Comparison of ENCODE assay signal across 22 mouse cellular contexts in the genomic region with DNA sequence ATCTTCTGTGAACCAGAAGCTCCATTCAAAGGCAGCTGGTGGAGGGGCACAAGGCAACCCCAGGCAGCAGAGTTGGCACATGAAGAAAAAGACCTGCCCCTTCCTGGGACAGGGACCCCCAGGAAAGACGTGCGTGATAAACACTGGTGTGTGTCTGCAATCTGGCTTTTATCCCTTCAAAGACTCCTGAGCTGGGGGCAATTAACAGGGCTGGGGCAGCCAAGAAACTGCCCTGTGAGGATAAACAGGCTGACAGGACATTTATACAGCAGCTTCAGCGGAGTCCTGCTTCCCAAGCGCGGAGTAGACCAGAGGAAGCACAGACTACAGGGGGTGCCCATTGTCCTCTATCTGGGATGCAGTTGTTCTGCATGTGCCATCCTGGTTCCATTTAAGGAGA.
DNase-seq lines count a peak whose midpoint lies in the region; ATAC-seq and TF ChIP-seq lines count a peak whose summit lies in the region.
"Had no signal": no experiment of that assay in that cellular context is flagged by ENCODE, and none has a peak within 500 bp of the region (broad histone marks: within the 10 kb centered on the region; RNA-seq: fewer than 3 reads in every experiment).

No protein-coding gene starts in this region.

- intact Hi-C loops in heart, postnatal 25 days (cut with DNase I): no loop called here

- peaks cover 52% of the 10 kb centered on the region for H3K4me1 ChIP-seq in heart, embryonic 10.5 days
- H3K4me1 ChIP-seq in lung, postnatal 0 days (ENCODE audit: insufficient read depth, low read depth, low read length): peaks cover 12% of the 10 kb centered on the region; the same call in 1 of the 2 replicates
- H3K4me1 ChIP-seq in embryonic facial prominence, embryonic 11.5 days (ENCODE audit: control insufficient read depth, insufficient read depth, low read length): peaks cover 3% of the 10 kb centered on the region; the same call in 1 of the 2 replicates

- ATAC-seq in lung, postnatal 0 days: no peak
- no peak for ATAC-seq in embryonic facial prominence, embryonic 11.5 days (replicated peaks; ENCODE audit: insufficient number of reproducible peaks, low FRiP score, low TSS enrichment, low read depth)
- ATAC-seq: liver, embryonic 12.5 days; Patski had no signal

- TF ChIP-seq CTCF in lung, postnatal 0 days (IDR thresholded peaks at IDR 0.05): no peak

- 0 out of 2 replicates have a peak, but pooled peaks have one; percentile 29 for TF ChIP-seq EP300 in lung, postnatal 0 days (IDR thresholded peaks at IDR 0.05)

- 26% methylated on average over 5 of the region's 5 CpGs for WGBS in heart, embryonic 10.5 days
- 23% methylated on average over 5 of the region's 5 CpGs for WGBS in lung, postnatal 0 days
- WGBS in embryonic facial prominence, embryonic 11.5 days: 45% methylated on average over 5 of the region's 5 CpGs

- no peaks in the 10 kb centered on the region for H3K9me3 ChIP-seq in heart, embryonic 10.5 days
- H3K9me3 ChIP-seq in lung, postnatal 0 days (ENCODE audit: low read length): no peaks in the 10 kb centered on the region
- H3K9me3 ChIP-seq in embryonic facial prominence, embryonic 11.5 days (replicated peaks; ENCODE audit: control insufficient read depth, low read length): no peaks in the 10 kb centered on the region
- H3K9me3 ChIP-seq: G1E; hindbrain, embryonic 12.5 days; limb, embryonic 13.5 days; liver, embryonic 12.5 days had no signal

- H3K4me2 ChIP-seq in lung, postnatal 0 days (replicated peaks; ENCODE audit: low read depth, low read length): no peak overlapping the region
- H3K4me2 ChIP-seq in embryonic facial prominence, embryonic 11.5 days (ENCODE audit: low read depth, low read length): no peak overlapping the region
- H3K4me2 ChIP-seq: heart, embryonic 11.5 days; hindbrain, embryonic 12.5 days; limb, embryonic 13.5 days; liver, embryonic 12.5 days had no signal

- no peak overlapping the region for H3K4me3 ChIP-seq in heart, embryonic 10.5 days
- H3K4me3 ChIP-seq in lung, postnatal 0 days (ENCODE audit: low read depth, low read length): no peak overlapping the region
- no peak overlapping the region for H3K4me3 ChIP-seq in embryonic facial prominence, embryonic 11.5 days (ENCODE audit: low read depth, low read length)
- H3K4me3 ChIP-seq: hindbrain, embryonic 12.5 days; limb, embryonic 13.5 days; liver, embryonic 12.5 days had no signal

- H3K9ac ChIP-seq in lung, postnatal 0 days (replicated peaks; ENCODE audit: low read depth): no peak overlapping the region
- H3K9ac ChIP-seq in embryonic facial prominence, embryonic 11.5 days (replicated peaks; ENCODE audit: low read length): no peak overlapping the region
- H3K9ac ChIP-seq: hindbrain, embryonic 12.5 days; limb, embryonic 13.5 days; liver, embryonic 12.5 days had no signal

- H3K27ac ChIP-seq in heart, embryonic 10.5 days: peak overlapping the region; percentile 73
- H3K27ac ChIP-seq in lung, postnatal 0 days (ENCODE audit: low read length): no peak overlapping the region
- H3K27ac ChIP-seq in embryonic facial prominence, embryonic 11.5 days (replicated peaks; ENCODE audit: low read depth, low read length): no peak overlapping the region
- H3K27ac ChIP-seq: hindbrain, embryonic 12.5 days; limb, embryonic 13.5 days; liver, embryonic 12.5 days; macrophage had no signal

- H3K27me3 ChIP-seq in heart, embryonic 10.5 days (ENCODE audit: insufficient read depth, poor library complexity, severe bottlenecking): peaks cover 6% of the 10 kb centered on the region; the same call in 1 of the 2 replicates
- H3K27me3 ChIP-seq in lung, postnatal 0 days (replicated peaks; ENCODE audit: insufficient read depth, low read length): no peaks in the 10 kb centered on the region
- H3K27me3 ChIP-seq in embryonic facial prominence, embryonic 11.5 days (ENCODE audit: control insufficient read depth, insufficient read depth, low read length): no peaks in the 10 kb centered on the region
- H3K27me3 ChIP-seq: CH12.LX; hindbrain, embryonic 12.5 days; limb, embryonic 13.5 days; liver, embryonic 12.5 days; Patski had no signal

- H3K36me3 ChIP-seq in heart, embryonic 10.5 days: no peaks in the 10 kb centered on the region
- H3K36me3 ChIP-seq in lung, postnatal 0 days (ENCODE audit: insufficient read depth, low read length): no peaks in the 10 kb centered on the region
- H3K36me3 ChIP-seq in embryonic facial prominence, embryonic 11.5 days (replicated peaks; ENCODE audit: control insufficient read depth, insufficient read depth, low read depth, low read length): no peaks in the 10 kb centered on the region
- H3K36me3 ChIP-seq: G1E; hindbrain, embryonic 12.5 days; limb, embryonic 13.5 days; liver, embryonic 12.5 days had no signal

- no peak for DNase-seq in heart, embryonic 10.5 days (ENCODE audit: low spot score)
- no peak for DNase-seq in heart, postnatal 25 days (ENCODE audit: low spot score)
- DNase-seq in lung, postnatal 0 days (ENCODE audit: low spot score): no peak
- DNase-seq in lung, postnatal 36 days: no peak
- peak; percentile 22 for DNase-seq in embryonic facial prominence, embryonic 11.5 days (ENCODE audit: low spot score)
- peak; percentile 35 to 71 for DNase-seq in lung, postnatal 4 days
- no peak for DNase-seq in embryo, embryonic 9.5 days (ENCODE audit: extremely low spot score)
- DNase-seq: adrenal gland, adult 8-10 months; B cell, adult 2 months; cerebellum, adult 2 months; cerebellum, postnatal 25 days; kidney, postnatal 36 days; thymus, adult 18-20 months; thymus, postnatal 36 days had no signal

Comparison
In these comparisons a context has a peak if more than half of its experiments do, and no peak if none do; other contexts are left out.
1. DNase-seq: peak in embryonic facial prominence, embryonic 11.5 days (single experiment) and lung, postnatal 4 days (2 of 2); none in heart, embryonic 10.5 days (single experiment), heart, postnatal 25 days (single experiment), lung, postnatal 0 days (single experiment), lung, postnatal 36 days (single experiment) and embryo, embryonic 9.5 days (single experiment).